Mouse (Mus musculus): ENCODE data around the gene Igfbp1.
A peak's percentile ranks its signal among the peaks of the same experiment; 100 is the strongest.
"Not testable (repeated sequence)": the region's sequence is repeated elsewhere in the genome, so short reads cannot be mapped to it uniquely, and the experiment has no call there.

Igfbp1 gene

DNA sequence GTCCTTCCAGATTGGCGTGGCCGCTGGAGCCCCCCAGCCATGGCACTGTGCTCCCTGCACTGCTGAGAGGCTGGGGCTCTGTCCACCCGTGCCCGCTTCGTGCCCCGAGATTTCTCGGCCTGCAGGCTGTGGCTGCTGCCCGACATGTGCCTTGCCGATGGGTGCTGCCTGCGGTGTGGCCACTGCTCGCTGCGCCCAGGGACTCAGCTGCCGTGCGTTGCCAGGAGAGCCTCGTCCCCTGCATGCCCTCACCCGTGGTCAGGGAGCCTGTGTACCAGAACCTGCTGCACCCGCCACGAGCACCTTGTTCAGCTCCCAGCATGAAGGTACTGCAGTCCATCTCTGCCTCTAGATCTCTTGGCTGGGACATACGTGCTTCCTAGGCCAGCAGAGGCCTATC lies 424 bp downstream of the Igfbp1 start:
- DNase-seq: no peak

DNA sequence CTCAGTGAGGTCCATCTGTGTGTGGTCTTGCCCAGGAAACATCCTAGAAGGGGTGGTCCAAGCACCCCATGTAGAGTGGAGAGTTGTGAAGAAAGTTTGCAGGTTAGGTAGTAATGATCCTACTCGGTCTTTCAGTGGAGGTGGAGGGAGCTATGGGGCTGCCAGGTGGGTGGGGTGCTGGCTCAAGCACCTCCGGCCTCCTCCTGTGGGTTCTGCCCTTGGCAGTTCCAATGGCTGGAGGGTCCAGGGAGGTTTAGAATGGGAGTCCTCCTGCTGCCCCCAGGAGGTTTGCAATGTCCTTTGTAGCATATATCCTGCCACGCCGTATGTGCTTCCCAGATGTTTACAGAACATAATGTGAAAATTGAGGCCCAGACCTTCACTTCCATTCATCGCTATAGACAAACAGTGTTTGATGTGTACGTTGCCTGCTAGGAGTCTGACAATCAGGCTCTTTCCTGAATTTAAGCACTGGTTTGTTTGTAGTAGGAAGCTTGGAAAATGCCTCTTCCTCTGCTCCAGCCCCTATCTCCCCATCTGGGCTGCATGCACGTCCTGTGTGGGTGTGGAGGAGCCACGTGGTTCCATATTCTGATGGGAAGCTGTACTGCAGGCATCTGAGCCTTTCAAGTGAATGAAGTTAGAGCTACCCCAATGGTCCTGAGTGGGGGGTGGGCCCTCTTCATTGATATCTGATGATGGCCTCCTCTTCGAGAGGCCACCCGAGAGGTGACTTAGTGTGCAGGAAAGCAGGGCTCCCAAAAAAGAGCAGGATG lies 1.1 kb downstream of the Igfbp1 start:
- DNase-seq: no peak

DNA sequence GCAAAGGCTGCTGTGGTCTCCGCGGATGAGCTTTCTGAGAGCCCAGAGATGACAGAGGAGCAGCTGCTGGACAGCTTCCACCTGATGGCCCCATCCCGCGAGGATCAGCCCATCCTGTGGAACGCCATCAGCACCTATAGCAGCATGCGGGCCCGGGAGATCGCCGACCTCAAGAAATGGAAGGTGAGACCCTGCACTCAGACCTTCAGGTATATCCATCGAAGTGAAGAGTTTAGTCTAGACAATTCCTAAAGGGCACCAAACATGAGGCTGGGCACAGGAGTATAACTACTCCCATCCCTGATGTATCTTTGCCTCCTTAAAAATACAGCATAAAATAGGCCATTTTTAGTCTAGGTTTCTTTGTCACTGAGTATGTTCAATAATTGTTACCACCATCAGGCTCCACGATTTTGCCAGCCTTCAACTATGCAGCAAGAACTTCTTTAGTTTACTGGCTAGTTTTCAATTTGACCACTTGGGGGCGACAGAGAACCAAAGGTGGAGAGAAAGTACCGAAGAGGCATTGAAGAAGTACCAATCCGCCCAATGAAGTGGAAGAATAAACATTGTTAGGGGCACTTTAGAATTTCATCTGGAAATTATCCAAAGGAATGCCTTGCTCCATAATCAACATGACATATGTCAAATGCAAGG lies 2.3 kb downstream of the Igfbp1 start:
- DNase-seq: peak; percentile 55 to 65

DNA sequence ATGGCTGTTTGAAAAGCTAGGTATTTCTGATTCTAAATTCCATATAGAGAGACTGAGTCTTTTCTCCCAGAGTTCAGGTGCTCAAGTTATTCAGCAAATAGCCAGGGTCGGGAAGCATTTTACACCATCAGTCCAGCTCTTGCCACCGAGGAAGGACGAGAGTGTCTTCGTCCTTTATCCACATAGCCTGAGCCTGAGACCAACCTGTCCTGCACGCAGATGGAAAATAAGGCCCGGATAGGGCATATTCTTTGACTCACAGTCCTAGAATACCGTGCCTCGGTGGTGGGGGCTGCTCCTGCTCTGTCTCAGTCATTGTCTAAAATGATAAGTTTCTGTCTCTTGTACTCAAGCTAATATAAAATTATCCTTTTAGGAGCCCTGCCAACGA lies 2.8 kb downstream of the Igfbp1 start:
- no peak for DNase-seq

DNA sequence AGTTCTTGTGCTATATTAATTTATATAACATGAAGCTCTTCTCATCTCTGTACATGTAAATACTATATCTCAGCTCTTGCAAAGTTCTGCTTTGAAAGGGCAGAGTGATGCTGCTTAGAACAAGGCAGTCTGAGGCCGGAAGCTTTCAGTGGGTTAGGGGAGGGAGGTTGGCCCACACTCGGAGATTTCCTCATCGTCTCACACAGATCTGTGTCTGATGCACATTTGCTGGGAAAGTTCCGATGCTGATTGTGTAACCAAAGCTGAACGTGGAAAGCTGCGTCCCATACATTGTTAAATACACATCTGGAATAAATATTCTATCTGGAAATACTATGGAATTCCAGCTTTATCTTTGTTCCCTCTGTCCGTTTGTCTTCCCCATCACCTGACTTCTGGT lies 4.6 kb downstream of the Igfbp1 start:
- no peak for DNase-seq

DNA sequence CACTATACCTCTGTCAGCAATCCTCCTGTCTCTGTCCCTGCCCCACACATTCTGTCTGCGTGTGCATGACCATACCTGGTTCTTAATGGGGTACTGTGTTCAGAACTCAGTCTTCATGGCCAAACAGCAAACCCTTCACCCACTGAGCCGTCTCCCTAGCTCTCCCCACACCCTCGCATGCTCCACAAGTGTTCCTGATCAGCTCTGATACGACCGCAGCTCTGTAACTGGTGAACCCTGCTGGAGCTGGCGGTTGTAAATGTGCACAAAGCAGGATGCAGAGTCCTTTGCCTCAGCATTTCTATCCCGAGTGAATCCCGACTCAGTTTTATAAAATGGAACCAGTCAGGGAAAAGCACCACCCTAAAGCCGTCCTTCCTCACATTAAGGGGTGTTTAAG lies 6.3 kb downstream of the Igfbp1 start:
- DNase-seq: no peak

DNA sequence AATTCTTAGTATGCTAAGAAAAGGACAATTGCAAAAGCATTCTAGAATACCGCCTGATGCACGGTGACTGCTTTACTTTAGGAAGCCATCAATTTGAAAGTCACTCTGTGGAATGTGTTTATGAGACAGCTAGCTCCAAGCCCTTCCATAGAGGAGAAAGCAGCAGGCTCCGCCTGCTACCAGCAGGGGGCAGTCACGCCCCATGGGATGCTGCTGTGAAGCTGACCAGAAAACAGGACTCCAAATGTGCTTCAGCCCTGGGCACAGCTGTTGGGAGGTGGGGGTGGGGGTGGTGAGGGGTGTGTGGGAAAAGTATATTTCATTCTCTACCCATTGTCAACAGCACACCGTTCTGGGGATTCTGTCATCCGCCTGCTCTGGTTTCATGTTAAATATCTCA lies 12.8 kb downstream of the Igfbp1 start:
- peak; percentile 42 to 67 for DNase-seq

DNA sequence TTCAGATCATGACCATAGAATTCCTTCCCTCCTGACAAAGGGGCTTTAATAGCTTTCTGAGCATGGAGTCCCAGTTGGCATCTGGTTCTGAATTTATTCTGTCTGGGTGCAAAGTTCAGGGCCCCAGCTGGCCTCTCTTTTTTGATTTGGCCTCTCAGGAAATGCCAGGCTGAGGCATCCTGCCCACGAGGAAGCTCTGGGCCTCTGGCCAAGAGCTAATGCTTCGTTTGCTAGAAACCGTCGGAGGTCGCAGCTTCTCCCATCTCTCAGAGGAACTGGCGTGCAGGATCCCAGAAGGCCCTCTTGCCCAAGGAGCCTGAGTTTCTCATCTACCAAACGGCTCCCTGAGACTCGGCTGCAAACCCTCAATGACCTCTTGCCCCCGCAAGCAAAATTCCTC lies 13.6 kb downstream of the Igfbp1 start:
- no peak for DNase-seq

DNA sequence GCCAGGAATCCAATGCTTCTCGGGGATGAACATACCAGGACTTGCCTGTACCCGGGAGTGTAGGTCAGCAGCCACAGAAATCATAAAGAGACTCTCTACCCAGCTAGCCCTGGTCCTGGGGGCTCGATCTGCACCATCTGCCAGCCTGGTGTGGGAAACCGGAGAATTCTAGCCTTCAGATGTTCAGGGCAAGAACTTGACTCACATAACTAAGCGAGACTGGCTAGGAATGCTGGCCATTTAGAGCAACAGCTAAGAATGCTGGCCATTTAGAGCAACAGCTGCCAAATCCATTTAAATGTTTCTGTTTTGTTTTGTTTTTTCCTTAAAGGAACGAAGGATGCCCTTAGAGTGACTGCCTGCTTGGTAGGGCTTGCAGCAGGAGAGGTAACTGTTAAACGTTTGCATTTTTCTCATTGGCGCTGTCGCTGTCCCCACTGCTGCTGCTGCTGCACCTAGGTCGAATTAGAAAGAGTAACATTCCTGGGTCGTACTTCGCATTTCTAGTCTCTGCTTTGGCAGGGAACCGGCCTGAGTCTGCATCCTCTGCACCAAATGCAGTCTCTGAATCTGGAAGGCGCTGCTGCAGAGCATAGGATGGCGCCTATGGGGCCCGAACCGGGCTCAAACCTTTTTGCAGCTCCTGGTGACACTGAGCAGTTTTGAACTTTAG lies 14.7 kb downstream of the Igfbp1 start:
- DNase-seq: no peak

DNA sequence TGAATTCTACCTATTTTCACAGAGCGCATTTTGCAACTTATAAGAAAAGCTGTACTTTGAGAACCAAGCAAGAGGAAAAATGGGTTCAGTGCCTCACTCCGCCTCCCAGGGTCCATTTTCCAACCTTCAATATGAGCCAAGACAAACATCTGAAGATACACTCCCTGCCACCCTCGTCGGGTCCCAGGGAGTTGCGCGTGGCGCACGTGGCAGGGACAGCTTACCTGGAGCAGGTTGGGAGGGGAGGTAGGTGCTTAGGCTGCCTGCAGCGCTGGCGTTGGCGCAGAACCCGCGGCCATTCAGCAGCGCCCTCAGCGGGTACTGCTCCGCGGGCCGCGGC lies 15.5 kb downstream of the Igfbp1 start:
- no peak for DNase-seq

DNA sequence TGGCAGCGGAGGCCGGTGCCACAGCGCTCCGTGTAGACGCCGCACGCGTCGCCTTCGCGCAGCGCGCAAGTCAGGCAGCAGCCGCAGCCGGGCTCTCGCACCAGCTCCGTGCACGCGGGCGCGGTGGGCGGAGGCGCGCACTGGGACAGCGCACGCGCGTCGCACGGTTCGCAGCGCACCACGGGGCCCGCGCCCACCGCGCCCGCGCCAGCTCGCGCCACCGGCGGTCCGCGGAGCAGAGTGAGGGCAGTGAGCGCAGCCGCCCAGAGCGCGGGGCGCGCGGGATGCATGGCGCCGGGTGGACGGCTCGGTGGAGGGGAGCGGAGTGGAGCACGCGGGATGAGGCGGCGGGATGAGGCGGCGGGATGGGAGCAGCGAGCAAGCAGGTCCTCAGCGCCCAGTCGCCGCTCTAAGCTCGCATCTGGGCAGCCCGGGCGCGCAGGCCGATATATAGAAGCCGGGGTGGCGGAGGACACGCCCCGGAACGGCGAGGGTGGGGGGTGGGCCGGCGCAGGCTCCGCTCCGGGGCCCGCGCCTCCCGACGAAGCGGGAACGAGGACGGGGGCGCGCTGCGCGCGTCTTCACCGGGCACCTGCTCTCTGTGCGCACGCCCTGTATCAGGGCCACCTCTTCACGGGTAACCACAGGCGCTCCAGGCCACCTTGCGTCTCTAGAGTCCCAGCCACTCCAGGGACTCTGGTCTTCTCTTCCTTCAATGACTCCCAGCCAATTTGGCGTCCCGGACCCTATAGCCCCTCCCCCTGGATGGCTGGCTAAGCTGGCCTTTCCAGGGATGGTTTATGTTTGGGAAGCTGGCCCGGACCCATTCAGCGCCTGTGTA lies 16.1 kb downstream of the Igfbp1 start, which contains the start of gene Igfbp3:
Igfbp3 (minus strand) TSS at position 423 of the 841 bp plus-strand sequence.
- DNase-seq: peak in 1 of 2 experiments; percentile 54

DNA sequence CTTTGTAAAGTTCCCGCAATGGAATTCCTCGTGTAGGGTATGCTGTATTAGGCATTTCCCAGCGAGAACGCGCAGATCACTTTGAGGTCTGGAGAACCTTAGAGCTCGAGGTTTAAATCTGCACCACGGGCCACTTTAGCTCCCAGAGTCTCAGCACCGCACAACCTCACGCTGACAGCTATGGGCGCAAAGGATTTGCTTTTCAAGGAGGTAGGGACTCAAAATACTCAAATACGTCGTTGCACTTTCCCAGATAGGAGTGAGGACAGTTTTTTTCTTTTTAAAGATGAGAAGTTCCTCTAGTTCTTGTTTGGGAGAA lies 16.7 kb downstream of the Igfbp1 start:
- no peak for DNase-seq

DNA sequence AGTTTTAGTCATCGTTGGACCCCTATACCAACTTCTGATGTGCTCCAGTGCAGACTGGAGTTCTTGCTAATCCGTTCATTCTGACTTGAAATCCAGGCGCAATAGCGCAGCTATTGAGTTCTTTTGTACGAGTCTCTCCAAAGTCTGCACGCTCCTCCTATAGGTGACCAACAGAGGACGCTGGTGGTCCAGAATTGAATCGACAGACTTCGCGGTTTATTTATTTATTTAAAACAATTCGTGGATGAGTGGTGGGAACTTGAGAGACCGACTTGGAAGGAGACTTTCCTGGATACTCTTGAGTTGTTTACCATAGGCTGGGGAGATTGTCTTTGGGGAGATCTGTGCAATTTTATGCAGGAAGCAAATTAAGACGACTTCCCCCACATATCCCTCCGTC lies 17.2 kb downstream of the Igfbp1 start:
- DNase-seq: no peak

DNA sequence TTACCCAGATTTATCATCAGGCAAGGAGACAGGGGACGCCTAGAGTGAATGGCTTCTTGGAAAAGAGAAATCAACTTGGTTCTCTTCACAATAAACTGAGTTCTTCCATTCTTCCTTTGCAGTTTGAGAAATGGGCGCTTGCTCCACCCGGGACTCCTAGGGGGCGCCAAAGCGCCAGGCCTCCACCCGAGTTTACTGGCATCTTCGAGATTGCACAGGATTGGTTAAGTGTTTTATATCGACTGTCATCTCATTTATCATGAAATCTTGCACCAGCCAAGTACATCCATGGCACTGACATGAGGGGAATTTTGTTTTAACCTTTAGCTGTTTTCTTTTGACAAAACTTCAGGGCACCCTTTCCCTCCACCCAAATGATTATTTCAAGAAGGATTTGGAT lies 18.1 kb downstream of the Igfbp1 start:
- peak; percentile 35 to 62 for DNase-seq

DNA sequence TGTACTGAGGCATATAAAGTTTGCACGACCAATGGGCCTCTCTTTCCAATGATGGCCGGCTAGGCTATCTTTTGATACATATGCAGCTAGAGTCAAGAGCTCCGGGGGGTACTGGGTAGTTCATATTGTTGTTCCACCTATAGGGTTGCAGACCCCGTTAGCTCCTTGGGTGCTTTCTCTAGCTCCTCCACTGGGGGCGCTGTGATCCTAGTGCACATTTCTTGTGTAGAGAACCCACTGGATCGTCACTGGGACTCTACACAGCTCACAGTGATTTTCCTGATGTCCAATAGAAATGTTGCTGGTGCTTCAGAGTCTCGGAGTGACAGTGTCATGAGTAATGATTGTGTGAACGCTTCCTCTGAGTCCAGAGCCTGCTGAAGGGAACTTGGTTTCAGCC lies 24.2 kb downstream of the Igfbp1 start:
- DNase-seq: not testable (repeated sequence)

DNA sequence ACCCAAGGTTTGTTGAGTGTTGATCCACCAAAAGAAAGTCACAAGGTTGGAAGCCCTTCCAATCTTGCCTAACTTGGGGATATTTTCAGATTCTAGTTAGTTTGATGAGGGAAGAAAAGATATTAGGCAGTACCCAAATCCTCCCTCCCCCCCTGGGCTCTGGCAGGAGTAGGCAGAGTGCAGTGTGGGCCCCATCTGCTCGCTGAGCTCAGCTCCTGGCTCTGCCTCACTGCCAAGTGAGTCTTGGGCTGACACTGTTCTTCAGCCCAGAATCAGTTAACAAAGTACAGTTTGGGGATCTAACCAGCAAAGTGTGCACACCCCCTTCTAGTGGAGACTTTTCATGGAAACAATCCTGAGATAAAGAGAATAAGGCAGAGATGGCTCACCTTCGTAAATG lies 28.6 kb downstream of the Igfbp1 start:
- DNase-seq: peak in 1 of 2 experiments; percentile 4

DNA sequence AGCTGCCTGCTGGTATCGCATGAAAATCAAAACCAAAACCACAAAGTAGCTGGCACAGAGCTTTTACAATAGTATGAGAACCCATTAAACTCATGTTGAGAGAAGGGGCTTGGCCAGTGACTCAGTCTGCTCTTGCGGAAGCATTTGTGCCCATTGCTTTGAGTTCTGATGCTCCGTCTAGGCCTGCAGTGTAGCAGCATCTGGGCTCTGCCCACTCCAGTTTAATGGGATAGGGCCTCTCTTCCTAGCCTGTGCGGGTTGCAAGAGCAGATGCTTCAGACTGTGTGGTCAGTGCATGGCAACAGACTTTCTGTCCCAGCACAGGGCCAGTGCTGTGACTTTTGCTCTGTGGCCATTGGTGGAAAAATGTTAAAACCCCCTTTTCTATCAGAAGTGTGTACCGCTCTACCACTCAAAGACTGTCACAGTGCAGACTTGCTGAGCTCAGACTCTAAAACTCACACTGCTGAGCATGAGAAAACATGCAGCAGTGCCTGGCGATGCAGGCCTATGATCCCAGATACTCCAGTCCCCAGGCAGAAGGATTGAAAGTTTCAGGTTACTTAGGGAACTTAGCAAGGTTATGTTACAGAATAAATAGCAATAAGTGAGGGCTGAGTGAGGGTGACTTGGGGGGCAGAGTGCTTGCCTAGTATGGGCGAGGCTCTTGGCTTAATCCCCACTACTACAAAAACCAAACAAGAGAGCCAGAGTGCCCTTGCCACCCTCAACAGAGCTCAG lies 29.4 kb downstream of the Igfbp1 start:
- no peak for DNase-seq

DNA sequence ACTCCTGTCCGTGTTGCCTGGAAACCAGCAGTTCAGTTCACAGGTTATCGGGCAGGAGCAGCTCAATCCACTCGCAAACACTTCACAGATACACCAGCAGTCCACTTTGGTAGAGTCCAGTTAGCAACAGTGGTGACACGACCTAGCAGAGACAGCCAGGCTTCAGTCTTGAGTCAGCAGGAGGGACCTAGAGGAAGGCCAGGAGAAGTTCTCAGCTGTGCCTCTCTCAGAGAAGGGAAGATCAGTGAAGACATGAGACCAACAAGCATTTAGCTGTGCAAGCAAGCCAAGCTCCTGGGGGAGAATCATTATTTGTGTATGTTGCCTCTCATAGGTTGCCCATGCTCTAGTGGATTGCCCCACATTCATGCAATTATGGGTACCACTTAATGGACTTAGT lies 30.5 kb downstream of the Igfbp1 start:
- no peak for DNase-seq

DNA sequence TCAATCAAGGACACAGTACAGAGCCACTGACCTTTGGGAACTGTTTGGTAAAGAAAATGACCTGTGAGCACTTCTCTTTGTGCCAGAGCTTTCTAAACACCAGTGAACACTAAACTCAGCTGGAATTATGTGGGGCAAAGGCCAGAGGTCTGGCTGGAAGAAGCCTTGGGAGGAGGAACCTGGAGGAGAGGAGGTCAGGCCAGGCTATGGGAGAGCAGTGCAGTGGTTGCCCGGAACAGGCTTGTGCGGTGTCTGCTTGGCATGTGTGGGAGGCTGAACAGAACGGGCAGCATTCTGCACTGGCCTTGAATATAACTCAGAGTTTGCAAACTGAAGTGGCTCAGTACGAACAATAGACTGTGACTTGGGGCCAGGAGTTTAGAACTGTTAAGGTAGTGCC lies 32.4 kb downstream of the Igfbp1 start:
- no peak for DNase-seq

DNA sequence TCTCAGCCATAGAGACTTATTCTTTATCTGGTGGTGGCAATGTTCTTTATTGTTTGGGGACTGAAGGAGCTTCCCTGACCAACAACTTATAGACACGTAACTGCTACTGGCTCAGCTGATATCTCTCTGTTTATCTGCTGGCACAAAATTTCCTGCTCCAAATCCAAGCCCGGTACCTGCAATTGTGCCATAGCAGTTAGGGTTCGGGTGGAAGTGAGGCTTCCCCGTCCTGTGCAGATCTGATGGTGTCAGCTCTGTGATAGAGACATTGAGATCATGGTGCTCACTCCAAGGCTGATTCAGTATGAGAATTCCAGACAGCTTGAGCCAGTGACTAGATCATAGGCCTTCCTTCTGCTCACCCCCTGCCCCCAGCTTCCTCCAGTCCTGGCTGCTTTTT lies 34.4 kb downstream of the Igfbp1 start:
- DNase-seq: no peak

DNA sequence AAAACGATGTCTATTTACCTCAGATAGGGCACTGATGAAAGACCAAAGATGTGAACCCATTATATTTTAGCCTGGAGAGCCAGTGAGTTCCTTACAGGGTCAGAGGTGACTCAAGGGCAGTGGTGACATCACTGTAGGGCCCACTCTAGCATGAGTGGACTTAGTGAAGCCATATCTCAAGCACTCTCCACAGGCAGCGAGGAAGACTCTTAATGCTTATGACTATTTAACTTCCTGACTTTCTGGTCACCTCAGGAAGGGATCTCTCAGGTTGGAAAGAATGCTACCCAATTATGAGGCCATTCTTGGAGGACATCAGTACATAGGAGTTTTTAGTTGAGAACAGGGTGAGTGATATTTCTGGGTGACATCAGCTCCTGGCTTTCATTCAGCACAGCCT lies 35.8 kb downstream of the Igfbp1 start:
- DNase-seq: no peak

DNA sequence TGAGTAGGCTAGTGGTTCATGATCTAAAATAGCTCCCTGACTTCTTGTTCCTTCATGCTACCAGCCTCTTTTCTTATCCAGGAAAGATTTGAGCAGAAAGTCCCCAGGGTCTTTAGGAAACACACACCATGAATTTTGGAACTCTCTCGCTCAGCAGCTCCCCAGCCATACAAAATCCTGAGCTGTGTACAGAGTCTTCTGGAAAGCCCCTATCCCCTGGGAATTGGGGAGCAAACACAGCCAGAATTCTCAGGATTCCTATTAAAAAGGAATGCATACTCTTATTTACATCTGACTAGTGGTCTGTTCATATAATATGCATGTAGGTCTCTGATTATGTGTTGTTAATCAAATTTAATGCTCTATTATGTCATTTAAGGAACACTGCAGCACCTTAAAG lies 36.9 kb downstream of the Igfbp1 start:
- DNase-seq: no peak
